Mouse (Mus musculus): ENCODE measurements around the gene Ildr1. TPM values are rescaled to one million over a fixed set of nuclear protein-coding genes. Genes with fewer than 3 reads are reported as not detected.

Gene Ildr1
- total RNA-seq, 4 experiments from 2014 or later, result not detected

GRCm38 (mm10) chr16:36772996-36773395 is 79.2 kb downstream of the Ildr1 start:
- DNase-seq, result no peak

- DNase-seq, result no peak
Observed at GRCm38 (mm10) chr16:36775658-36776057, 81.9 kb downstream of the Ildr1 start.

Other genes starting within 250 kb of the Ildr1 start
- gene Stfa3, start 238.6 kb upstream of the Ildr1 start, total RNA-seq (2022), result not detected
- gene Casr, start 131.8 kb upstream of the Ildr1 start, total RNA-seq (2022), result not detected
- gene Cd86, start 27.9 kb upstream of the Ildr1 start, total RNA-seq (2022), result 1 to 10 TPM; 1.3 to 3.3 (median 2.3) TPM
- gene Slc15a2, start 91.0 kb downstream of the Ildr1 start, total RNA-seq (2022), result 1 to 10 TPM; 1.2 to 9.3 (median 4.1) TPM
- gene Iqcb1, start 134.4 kb downstream of the Ildr1 start, total RNA-seq (2022), result 10 to 100 TPM; 18.0 to 23.5 (median 21.1) TPM
- gene Eaf2, start 181.0 kb downstream of the Ildr1 start, total RNA-seq (2022), result 1 to 10 TPM; 1.6 to 2.6 (median 2.1) TPM
- gene Golgb1, start 181.2 kb downstream of the Ildr1 start, total RNA-seq (2022), result 100 to 1,000 TPM; 104 to 125 (median 116) TPM
- 10 to 100 TPM; 10.0 to 17.2 (median 13.7) TPM for gene Hcls1, start 241.0 kb downstream of the Ildr1 start, total RNA-seq (2022)

Measured in adrenal gland, adult 8-10 months (tissue).